Mouse (Mus musculus) lung, postnatal 0 days (tissue): ENCODE results near the gene Astn1. TPM values are rescaled to one million over a fixed set of nuclear protein-coding genes. Genes with fewer than 3 reads are reported as not detected.

ENCODE experiments used
- ATAC-seq: fragments of 200-750 bp; cut with Nextera tagmentation; 2 replicates; pipeline ENCODE4 v1.8.0; 2017; ENCODE audit warnings: moderate library complexity
- DNase-seq: peaks from one replicate; pipeline ENCODE4 v3.0.0-alpha.2; 2016; ENCODE audit warnings: low spot score
- H3K27ac ChIP-seq: fragments of 300-500 bp; sonication (generic); 2 replicates; pipeline ENCODE4 v1.5.1; 2014; ENCODE audit warnings: antibody characterized with exemption, mild to moderate bottlenecking, low read length, mixed read lengths
- H3K27me3 ChIP-seq: fragments of 300-500 bp; sonication (generic); replicated peaks from 2 replicates; pipeline ENCODE4 v1.6.1; 2014; ENCODE audit warnings: low read length, mixed read lengths; ENCODE audit not compliant: insufficient read depth
- H3K36me3 ChIP-seq: fragments of 300-500 bp; sonication (generic); 2 replicates; pipeline ENCODE4 v1.6.1; 2014; ENCODE audit warnings: low read length, mixed read lengths; ENCODE audit not compliant: insufficient read depth
- H3K4me1 ChIP-seq: fragments of 300-500 bp; sonication (generic); 2 replicates; pipeline ENCODE4 v1.6.1; 2014; ENCODE audit warnings: antibody characterized with exemption, low read depth, low read length, mixed read lengths; ENCODE audit not compliant: insufficient read depth
- H3K4me2 ChIP-seq: fragments of 300-500 bp; sonication (generic); replicated peaks from 2 replicates; pipeline ENCODE4 v1.6.1; 2014; ENCODE audit warnings: low read depth, mild to moderate bottlenecking, low read length, moderate library complexity, mixed read lengths
- H3K4me3 ChIP-seq: fragments of 300-500 bp; sonication (generic); 2 replicates; pipeline ENCODE4 v1.5.1; 2014; ENCODE audit warnings: low read depth, low read length
- H3K9ac ChIP-seq: fragments of 300-500 bp; sonication (generic); replicated peaks from 2 replicates; pipeline ENCODE4 v1.6.1; 2014; ENCODE audit warnings: low read depth, mild to moderate bottlenecking
- H3K9me3 ChIP-seq: fragments of 300-500 bp; sonication (generic); 2 replicates; pipeline ENCODE4 v1.6.1; 2016; ENCODE audit warnings: low read length, mixed read lengths
- CTCF ChIP-seq: IDR thresholded peaks from 2 replicates; pipeline ENCODE4 v1.5.1; 2016; ENCODE audit warnings: antibody characterized with exemption, mild to moderate bottlenecking
- EP300 ChIP-seq: IDR thresholded peaks from 2 replicates; pipeline ENCODE4 v1.6.1; 2016; ENCODE audit warnings: antibody characterized with exemption, mild to moderate bottlenecking, control low read depth
- WGBS: fragments of 180-500 bp; shearing (Covaris S2); extraction: QIAGEN DNeasy Blood & Tissue Kit; methylation state at CpG from one replicate; pipeline ENCODE4 v1.1.7; 2014; 5-methylcytosine and 5-hydroxymethylcytosine counted together
- polyA plus RNA-seq: library from polyadenylated mRNA; unstranded; fragments of >200 nt; fragmentation: Nextera tagmentation; extraction: Ambion mirVana; gene quantifications from 2 replicates; pipeline ENCODE4 v1.2.1, GENCODE M21; 2015

Gene Astn1
- polyA plus RNA-seq, 1 experiment from 2014 or later, result 0.05 TPM

GRCm38 (mm10) chr1:158355177-158356050 lies 6.7 kb upstream of the Astn1 start:
- TF ChIP-seq EP300, result no peak
- no peak for TF ChIP-seq CTCF
- Histone ChIP-seq H3K4me1 (no peaks in the 10 kb centered on the region; the same call in 1 of the 2 replicates), H3K36me3 (no peaks in the 10 kb centered on the region), H3K4me2 (peak overlapping the region; percentile 63), H3K27me3 (no peaks in the 10 kb centered on the region; the same call in 1 of the 2 replicates), H3K27ac (no peak overlapping the region), H3K9me3 (no peaks in the 10 kb centered on the region), H3K4me3 (peak overlapping the region; percentile 35), H3K9ac (no peak overlapping the region)
- DNase-seq (peak; percentile 24), ATAC-seq (no peak)
- 12% methylated on average over 28 of the region's 28 CpGs for WGBS

- no peaks in the 10 kb centered on the region; the same call in 1 of the 2 replicates for H3K4me1 ChIP-seq
- DNase-seq (peak; percentile 67), ATAC-seq (peak; percentile 95)
- H3K4me3 ChIP-seq, result peak within 1 kb of the TSS; percentile 35
- H3K9me3 ChIP-seq, result no peaks in the 10 kb centered on the region
- no peak within 1 kb of the TSS for H3K27ac ChIP-seq
- peak within 1 kb of the TSS; percentile 63 for H3K4me2 ChIP-seq
- TF ChIP-seq EP300 (no peak), CTCF (no peak)
- H3K27me3 ChIP-seq, result no peaks in the 10 kb centered on the region; the same call in 1 of the 2 replicates
- H3K9ac ChIP-seq, result no peak within 1 kb of the TSS
- no peaks in the 10 kb centered on the region for H3K36me3 ChIP-seq
- under 1% methylated on average over 30 of the region's 30 CpGs for WGBS
These were observed 6.0 kb upstream of the Astn1 start, which contains the start of gene Brinp2 for GRCm38 (mm10) chr1:158356051-158356461. Gene Brinp2, minus strand, starts transcription at chr1:158356326.

- H3K4me3 ChIP-seq, result no peak overlapping the region
- WGBS, result 5% methylated on average over 30 of the region's 37 CpGs
- no peaks in the 10 kb centered on the region; the same call in 1 of the 2 replicates for H3K27me3 ChIP-seq
- DNase-seq (no peak), ATAC-seq (no peak)
- H3K27ac ChIP-seq, result no peak overlapping the region
- H3K4me2 ChIP-seq, result 0 out of 2 replicates have a peak overlapping the region, but pooled peaks have one; percentile 19
- H3K9me3 ChIP-seq, result no peaks in the 10 kb centered on the region
- no peaks in the 10 kb centered on the region for H3K36me3 ChIP-seq
- TF ChIP-seq CTCF (no peak), EP300 (no peak)
- H3K4me1 ChIP-seq, result no peaks in the 10 kb centered on the region
- H3K9ac ChIP-seq, result no peak overlapping the region
These were observed 424 bp downstream of the Astn1 start for GRCm38 (mm10) chr1:158362292-158363101.

- H3K27ac ChIP-seq, result no peak overlapping the region
- no peaks in the 10 kb centered on the region for H3K4me1 ChIP-seq
- H3K27me3 ChIP-seq, result no peaks in the 10 kb centered on the region; the same call in 1 of the 2 replicates
- no peaks in the 10 kb centered on the region for H3K36me3 ChIP-seq
- TF ChIP-seq CTCF (no peak), EP300 (no peak)
- no peak overlapping the region for H3K9ac ChIP-seq
- whole genome bisulfite sequencing, result 63% methylated on average over 1 of the region's 1 CpGs
- ATAC-seq, result no peak
- H3K4me2 ChIP-seq, result no peak overlapping the region
- H3K4me3 ChIP-seq, result no peak overlapping the region
- no peak for DNase-seq
- H3K9me3 ChIP-seq, result no peaks in the 10 kb centered on the region
These were observed 2.4 kb downstream of the Astn1 start for GRCm38 (mm10) chr1:158364461-158364860.

GRCm38 (mm10) chr1:158382277-158382676 lies 20.2 kb downstream of the Astn1 start:
- Histone ChIP-seq H3K27ac (no peak overlapping the region), H3K4me1 (no peaks in the 10 kb centered on the region), H3K4me3 (no peak overlapping the region), H3K9me3 (no peaks in the 10 kb centered on the region), H3K36me3 (no peaks in the 10 kb centered on the region), H3K9ac (no peak overlapping the region), H3K27me3 (no peaks in the 10 kb centered on the region), H3K4me2 (no peak overlapping the region)
- WGBS, result 69% methylated on average over 6 of the region's 6 CpGs
- DNase-seq (no peak), ATAC-seq (no peak)
- TF ChIP-seq CTCF (no peak), EP300 (no peak)

GRCm38 (mm10) chr1:158383210-158383609 lies 21.1 kb downstream of the Astn1 start:
- WGBS, result 70% methylated on average over 3 of the region's 3 CpGs
- ATAC-seq (no peak), DNase-seq (no peak)
- Histone ChIP-seq H3K4me3 (no peak overlapping the region), H3K4me2 (no peak overlapping the region), H3K27ac (no peak overlapping the region), H3K27me3 (no peaks in the 10 kb centered on the region), H3K36me3 (no peaks in the 10 kb centered on the region), H3K4me1 (no peaks in the 10 kb centered on the region), H3K9me3 (no peaks in the 10 kb centered on the region), H3K9ac (no peak overlapping the region)
- TF ChIP-seq CTCF, result no peak
- TF ChIP-seq EP300, result no peak
